Mouse (Mus musculus) lung, postnatal 36 days (tissue): ENCODE measurements at regions not wholly inside any gene's neighbourhood (a gene's known extent, or its start where the extent isn't known, plus 50 kb on each side); places are given as distances from the start of the nearest gene placed in this dataset.

Experiments
- DNase-seq: peaks from one replicate; pipeline ENCODE4 v3.0.0; 2022; ENCODE audit warnings: mixed read lengths

- no peak for DNase-seq
Observed at GRCm38 (mm10) chr13:110450526-110450925, 55.7 kb downstream of the Plk2 start.

- DNase-seq = no peak
Observed at GRCm38 (mm10) chr13:110452009-110452525, 57.2 kb downstream of the Plk2 start.

- DNase-seq = peak; percentile 18
Observed at GRCm38 (mm10) chr13:110455085-110455484, 60.2 kb downstream of the Plk2 start.

DNA sequence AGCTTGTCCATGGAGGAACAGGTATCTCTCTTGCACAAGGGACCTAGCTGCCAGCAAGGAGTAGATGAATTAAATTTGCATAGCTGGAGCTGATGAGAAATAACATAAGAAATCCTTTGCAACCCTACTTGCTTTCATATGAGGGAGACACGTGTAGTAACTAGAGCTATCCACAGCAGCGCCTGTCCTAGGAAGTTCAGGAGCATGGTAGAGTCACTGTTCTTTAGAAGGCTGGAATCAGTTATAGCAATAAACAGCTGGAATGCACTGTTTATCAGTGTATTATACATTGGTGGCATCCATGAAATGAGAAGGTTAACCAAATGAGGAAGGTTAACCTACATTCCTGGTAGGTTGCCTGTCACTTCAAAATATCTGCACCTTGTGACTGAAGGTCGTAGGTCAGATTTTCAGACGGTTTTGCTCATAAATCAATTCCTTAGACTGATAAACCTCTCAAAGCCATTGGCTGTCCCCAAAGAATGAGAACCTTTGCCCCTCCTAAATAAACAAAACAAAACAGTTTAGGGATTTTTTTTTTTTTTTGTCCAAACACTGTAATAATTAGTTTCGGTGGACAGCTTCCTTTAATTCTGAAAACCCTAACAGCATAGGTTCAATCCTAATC lies 60.8 kb downstream of the Plk2 start:
- no peak for DNase-seq

DNA sequence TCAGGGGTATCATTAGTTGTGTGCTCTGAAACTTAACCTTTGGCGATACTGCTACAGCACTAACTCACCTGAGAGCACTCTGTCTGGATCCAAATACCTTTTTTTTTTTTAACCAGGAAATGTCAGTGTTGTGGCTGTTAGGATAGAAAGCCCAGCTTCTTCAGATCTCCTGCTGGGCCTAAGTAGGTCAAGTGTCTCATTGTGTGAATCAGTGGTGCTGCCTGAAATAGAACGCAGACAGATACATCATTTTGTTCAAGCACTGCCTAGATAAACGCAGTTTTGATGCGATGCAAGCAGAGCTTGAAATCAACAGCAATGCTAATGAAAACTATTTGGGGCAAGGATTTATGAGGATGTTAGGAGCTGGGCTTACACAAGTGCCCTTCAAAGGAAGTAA lies 63.9 kb downstream of the Plk2 start:
- DNase-seq = no peak

DNA sequence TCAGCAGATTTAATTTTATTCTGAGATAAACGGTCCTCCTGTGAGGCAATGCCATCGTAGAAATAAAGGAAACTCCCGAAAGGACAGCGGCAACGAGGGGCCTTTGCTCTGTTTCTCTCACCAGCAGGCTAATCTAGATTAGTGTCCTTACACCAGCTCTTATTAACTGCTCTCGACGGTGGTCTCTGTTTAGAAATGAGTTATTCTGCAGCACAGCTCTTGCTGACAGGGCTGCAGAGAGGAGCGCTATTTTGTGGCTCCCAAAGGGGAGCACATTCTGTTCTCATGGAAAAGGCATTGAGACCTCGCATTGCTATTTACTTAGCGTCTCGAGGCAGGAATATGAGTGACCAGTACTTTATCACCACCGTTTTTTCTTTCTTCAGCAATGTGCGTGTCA lies 66.7 kb downstream of the Plk2 start:
- no peak for DNase-seq

DNA sequence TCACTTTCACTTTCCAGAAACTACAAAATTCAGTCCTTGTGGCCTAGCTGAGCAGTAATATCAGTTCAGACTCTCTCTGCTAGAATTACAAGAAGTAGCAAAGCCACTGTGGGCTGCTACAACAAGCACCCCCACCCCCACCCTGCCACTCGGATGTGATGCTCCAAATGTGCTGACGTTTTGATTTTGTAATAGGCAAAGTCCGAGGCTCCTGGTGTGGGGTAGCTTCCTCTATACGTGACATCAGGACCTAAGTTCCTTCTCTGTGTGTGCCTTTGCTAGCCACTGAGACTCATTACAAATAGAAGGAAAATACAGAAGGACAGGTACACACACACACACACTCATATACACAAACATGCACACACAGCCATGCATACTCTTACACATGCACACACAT lies 76.7 kb downstream of the Plk2 start:
- DNase-seq = no peak

DNA sequence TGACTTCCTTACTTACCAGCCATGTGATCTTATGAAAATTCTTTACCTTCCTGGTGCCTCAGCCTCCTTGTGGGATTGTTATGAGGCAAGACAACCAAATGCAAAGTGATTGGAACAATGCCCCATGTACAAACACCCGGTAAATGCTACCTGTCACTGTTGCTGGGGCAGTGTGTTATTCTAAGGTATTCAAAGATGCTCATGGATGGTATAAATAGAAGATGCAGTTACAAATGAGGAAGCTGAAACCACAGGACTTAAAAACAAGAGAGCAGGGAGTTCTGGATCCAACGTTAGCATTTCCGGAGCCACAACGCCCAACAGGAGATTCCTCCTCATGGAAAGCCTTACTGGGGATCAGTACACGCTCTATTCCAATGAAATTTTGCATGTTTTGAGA lies 82.9 kb downstream of the Plk2 start:
- no peak for DNase-seq

GRCm38 (mm10) chr13:110484358-110484940 lies 89.6 kb downstream of the Plk2 start:
- DNase-seq = peak; percentile 4

GRCm38 (mm10) chr13:110485515-110485914 lies 90.7 kb downstream of the Plk2 start:
- no peak for DNase-seq

GRCm38 (mm10) chr13:110490166-110490565 lies 95.3 kb downstream of the Plk2 start:
- no peak for DNase-seq

DNA sequence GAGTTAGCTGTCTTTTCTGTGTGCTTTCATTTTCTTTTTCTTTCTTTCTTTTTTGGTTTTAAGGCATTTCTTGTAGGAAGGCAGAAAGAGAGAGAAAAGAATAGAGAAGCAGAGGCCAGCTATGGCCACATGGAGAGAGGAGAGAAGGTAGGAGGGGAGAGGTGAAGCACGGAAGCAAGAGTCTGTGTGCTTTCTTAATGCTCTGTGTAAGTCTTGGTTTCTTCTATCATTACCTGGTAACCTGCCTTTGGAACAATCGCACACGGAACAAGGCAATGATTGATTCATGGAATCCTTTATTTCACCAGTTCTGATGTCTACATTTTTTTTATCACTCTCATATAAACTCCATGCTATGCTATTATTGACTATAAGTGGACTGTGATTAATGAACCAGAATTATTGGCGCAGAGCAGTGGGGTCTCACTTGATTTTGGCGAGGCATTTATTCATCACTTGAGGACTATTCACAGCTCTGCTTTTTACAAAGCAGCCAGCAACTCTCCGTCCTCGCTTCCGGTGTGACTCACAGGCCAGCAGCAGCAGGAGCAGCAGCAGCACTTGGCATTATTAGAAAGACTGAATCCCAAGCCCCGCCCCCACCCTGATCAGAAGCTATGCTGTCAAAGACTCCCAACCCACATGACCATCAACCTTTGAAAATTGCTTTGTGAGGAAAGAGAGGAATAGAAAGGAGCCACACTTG lies 97.6 kb downstream of the Plk2 start:
- DNase-seq = no peak

DNA sequence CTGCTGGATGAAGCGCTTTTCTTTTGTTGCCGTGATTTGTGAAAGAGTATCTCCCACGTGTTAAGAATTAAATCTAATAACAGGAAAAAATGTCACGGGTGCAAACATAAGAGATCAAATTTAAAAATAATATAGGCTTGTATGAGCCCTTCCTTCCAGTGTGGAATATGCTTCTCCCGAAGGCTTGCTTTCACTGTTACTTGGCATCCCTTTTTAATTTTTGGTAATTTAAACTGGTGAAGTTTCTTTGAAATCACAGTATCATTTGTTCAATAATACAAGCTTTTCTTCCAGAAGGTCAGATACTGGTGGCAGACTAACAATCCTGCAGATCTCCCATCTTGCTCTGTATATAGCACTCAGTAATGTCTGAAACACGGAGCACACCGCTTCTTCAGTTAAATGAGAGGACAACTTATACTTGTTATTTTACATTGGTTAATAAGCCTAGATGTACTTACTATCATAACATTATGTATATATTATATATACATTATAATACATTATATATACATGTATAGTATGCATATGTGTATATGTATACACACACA lies 98.2 kb downstream of the Plk2 start:
- DNase-seq = no peak

- DNase-seq = no peak
Observed at GRCm38 (mm10) chr13:110497461-110497860, 102.6 kb downstream of the Plk2 start.

DNA sequence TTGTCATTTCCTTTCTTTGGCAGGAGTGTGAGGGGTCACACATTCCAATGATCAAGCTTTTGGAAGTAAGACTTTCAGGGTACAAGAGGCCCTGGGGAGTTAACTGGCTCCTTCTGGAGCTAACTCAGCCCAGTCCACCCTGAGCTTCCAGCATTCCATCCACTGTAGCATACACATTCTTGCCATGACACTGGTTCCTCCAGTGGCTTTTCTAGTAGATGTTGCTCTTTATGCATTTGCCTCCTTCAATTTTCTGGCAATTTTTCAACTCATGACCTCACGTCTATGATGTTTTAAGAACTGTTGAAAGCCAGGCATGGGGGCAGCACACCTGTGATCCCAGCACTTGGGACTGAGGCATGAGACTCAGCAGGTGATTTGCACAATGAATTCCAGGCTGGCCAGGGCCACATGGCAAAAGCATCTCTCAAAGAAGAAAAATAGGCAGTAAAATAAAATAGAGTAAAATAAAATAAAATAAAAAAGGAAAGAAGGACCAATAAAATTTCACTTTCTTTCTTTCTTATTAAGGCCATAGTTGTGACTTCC lies 113.0 kb downstream of the Plk2 start:
- DNase-seq = no peak

- DNase-seq = no peak
Observed at GRCm38 (mm10) chr13:110517986-110518385, 123.1 kb downstream of the Plk2 start.

DNA sequence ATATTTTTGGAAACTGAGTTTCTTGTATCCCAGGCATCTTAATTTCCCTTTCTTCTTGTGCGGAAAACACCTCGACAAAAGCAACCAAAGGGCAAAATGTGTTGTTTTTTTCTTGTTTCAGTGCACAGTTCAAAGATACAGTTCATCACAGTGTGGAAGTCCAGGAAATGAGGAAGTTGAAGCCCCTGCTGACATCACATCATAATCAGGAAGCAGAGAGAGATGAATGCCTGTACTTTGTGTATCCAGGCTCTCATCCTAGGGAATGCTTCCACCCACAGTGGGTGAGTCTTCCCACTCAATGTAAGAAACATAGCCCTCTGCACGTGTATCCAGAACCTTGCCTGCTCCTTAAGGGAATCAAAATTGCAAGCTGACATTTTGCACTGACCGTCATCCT lies 128.1 kb downstream of the Plk2 start:
- DNase-seq = no peak

DNA sequence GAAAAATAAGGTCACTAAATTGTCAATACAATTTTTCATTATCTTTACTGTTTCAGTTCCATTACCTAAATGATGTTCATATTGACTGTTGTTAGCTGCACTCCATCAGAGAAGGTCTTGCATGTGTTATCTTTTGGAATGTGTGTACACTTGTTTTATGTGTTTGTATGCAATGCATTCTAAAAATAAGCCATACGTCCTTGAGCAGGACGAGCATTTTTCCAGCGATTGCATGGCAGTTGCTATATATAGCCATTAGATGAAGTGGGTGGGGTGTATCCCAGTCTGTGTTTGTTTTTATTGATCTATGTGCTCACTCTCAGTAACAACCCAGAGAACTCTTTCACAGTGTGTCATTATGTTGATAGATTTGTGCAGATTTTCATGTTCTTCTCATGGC lies 132.8 kb downstream of the Plk2 start:
- DNase-seq = no peak

GRCm38 (mm10) chr13:110529624-110530023 lies 134.8 kb downstream of the Plk2 start:
- no peak for DNase-seq

GRCm38 (mm10) chr13:110534320-110534764 lies 139.5 kb downstream of the Plk2 start:
- no peak for DNase-seq

GRCm38 (mm10) chr13:110535785-110536184 lies 140.9 kb downstream of the Plk2 start:
- no peak for DNase-seq

DNA sequence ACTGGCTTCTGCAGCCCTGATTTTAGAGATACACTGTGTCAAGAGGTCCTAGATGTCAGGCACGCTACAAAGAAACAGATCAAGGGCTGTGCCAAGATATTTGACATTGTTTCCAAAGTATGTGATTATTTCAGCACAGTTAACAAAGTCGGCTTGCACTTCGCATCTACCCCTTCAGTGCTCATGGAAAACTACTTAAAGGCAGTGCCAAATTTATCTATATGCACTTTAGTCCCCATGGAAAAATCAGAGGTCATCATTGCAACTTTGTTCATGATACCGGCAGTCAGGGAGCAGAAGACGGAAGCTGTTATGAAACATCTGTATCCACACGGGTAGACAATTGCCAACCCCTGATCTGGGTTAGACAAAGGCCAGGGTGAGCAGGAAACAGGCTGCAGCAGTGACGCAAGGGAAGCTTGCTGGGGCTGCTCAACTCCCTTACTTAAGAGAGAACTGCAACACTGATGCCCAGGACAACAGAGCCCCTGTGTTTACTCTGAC lies 143.2 kb downstream of the Plk2 start:
- peak; percentile 69 for DNase-seq

GRCm38 (mm10) chr13:110540543-110541265 lies 145.9 kb downstream of the Plk2 start:
- DNase-seq = no peak
